Mouse (Mus musculus) NIH3T3 (cell line): Measurements from ENCODE around the gene Phactr4.
A peak's percentile ranks its signal among the peaks of the same experiment; 100 is the strongest.

Source experiments
- DNase-seq: peaks from one replicate; pipeline ENCODE4 v3.0.0-alpha.2; 2012; ENCODE audit warnings: low read depth

Phactr4 gene

GRCm38 (mm10) chr4:132369953-132370750 is 52.1 kb downstream of the Phactr4 start:
- DNase-seq: peak; percentile 82

GRCm38 (mm10) chr4:132367480-132368201 is 54.6 kb downstream of the Phactr4 start:
- no peak for DNase-seq

- DNase-seq: no peak
Observed at GRCm38 (mm10) chr4:132365450-132366060, 56.7 kb downstream of the Phactr4 start.

- no peak for DNase-seq
Observed at GRCm38 (mm10) chr4:132363487-132363886, 58.8 kb downstream of the Phactr4 start.

- no peak for DNase-seq
Observed at GRCm38 (mm10) chr4:132359510-132359909, 62.8 kb downstream of the Phactr4 start.

- DNase-seq: peak; percentile 30
Observed at GRCm38 (mm10) chr4:132356170-132356569, 66.1 kb downstream of the Phactr4 start.

GRCm38 (mm10) chr4:132355403-132355802 is 66.9 kb downstream of the Phactr4 start:
- no peak for DNase-seq

- no peak for DNase-seq
Observed at GRCm38 (mm10) chr4:132354571-132354970, 67.7 kb downstream of the Phactr4 start.

GRCm38 (mm10) chr4:132353481-132353885 is 68.8 kb downstream of the Phactr4 start, which contains the start of gene Rcc1:
Rcc1 (minus strand) TSS chr4:132353605.
- DNase-seq: peak; percentile 97

- DNase-seq: peak; percentile 20
Observed at GRCm38 (mm10) chr4:132352739-132353138, 69.5 kb downstream of the Phactr4 start.

GRCm38 (mm10) chr4:132351401-132351800 is 70.9 kb downstream of the Phactr4 start:
- DNase-seq: no peak

- no peak for DNase-seq
Observed at GRCm38 (mm10) chr4:132350854-132351253, 71.4 kb downstream of the Phactr4 start.

GRCm38 (mm10) chr4:132350123-132350740 is 72.1 kb downstream of the Phactr4 start:
- DNase-seq: peak; percentile 16

- DNase-seq: peak; percentile 11
Observed at GRCm38 (mm10) chr4:132349495-132350122, 72.7 kb downstream of the Phactr4 start.

GRCm38 (mm10) chr4:132346661-132347060 is 75.6 kb downstream of the Phactr4 start:
- peak; percentile 67 for DNase-seq

GRCm38 (mm10) chr4:132346261-132346660 is 76.0 kb downstream of the Phactr4 start:
- DNase-seq: no peak

GRCm38 (mm10) chr4:132345843-132346212 is 76.5 kb downstream of the Phactr4 start:
- DNase-seq: no peak

GRCm38 (mm10) chr4:132345135-132345842 is 77.0 kb downstream of the Phactr4 start:
- peak; percentile 96 for DNase-seq

- peak; percentile 54 for DNase-seq
Observed at GRCm38 (mm10) chr4:132344403-132345134, 77.7 kb downstream of the Phactr4 start.

GRCm38 (mm10) chr4:132341451-132341850 is 80.8 kb downstream of the Phactr4 start:
- no peak for DNase-seq
